Mouse (Mus musculus): ENCODE measurements around the gene Ddx18.

DNA sequence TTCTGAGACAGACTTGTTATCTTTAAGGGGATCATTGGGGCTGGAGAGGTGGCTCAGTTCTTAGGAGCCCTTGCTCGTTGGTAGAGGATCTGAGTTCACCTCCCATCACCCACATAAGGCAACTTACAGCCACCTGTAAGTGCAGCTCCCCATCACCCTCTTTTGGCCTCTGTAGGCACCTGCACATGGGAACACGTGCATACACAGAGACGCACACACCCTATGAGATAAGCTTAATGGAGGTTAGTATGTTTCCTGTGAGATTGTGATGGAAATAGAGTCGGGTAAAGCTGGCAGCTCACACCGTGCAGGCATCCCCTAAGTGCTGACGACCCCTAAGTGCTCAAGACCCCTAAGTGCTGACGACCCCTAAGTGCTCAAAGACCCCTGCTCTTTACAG is 36.4 kb downstream of the Ddx18 start:
- no peak for TF ChIP-seq POLR2A (IDR thresholded peaks at IDR 0.05; ENCODE audit: borderline replicate concordance, extremely low read depth, insufficient read depth, insufficient read length, poor library complexity, severe bottlenecking)
- TF ChIP-seq CTCF (IDR thresholded peaks at IDR 0.05; ENCODE audit: borderline replicate concordance, extremely low read depth, insufficient read depth, insufficient read length): no peak
